Mouse (Mus musculus): Measurements from ENCODE around the gene Med7. TPM values are rescaled to one million over a fixed set of nuclear protein-coding genes. Genes with fewer than 3 reads are reported as not detected.
A peak's percentile ranks its signal among the peaks of the same experiment; 100 is the strongest.

The Med7 gene
- polyA plus RNA-seq, 1 experiment from 2014 or later = 55.9 TPM

GRCm38 (mm10) chr11:46474220-46474619 lies 37.5 kb downstream of the Med7 start:
- no peak overlapping the region for H3K9ac ChIP-seq (replicated peaks; ENCODE audit: low read depth)
- no peak overlapping the region for H3K4me2 ChIP-seq (replicated peaks; ENCODE audit: low read depth, low read length)
- DNase-seq (ENCODE audit: low spot score) (no peak), ATAC-seq (no peak)
- no peaks in the 10 kb centered on the region for H3K4me1 ChIP-seq (ENCODE audit: insufficient read depth, low read depth, low read length)
- TF ChIP-seq EP300 (IDR thresholded peaks at IDR 0.05) = no peak
- TF ChIP-seq CTCF (IDR thresholded peaks at IDR 0.05) = no peak
- H3K27me3 ChIP-seq (replicated peaks; ENCODE audit: insufficient read depth, low read length) = no peaks in the 10 kb centered on the region
- H3K36me3 ChIP-seq (ENCODE audit: insufficient read depth, low read length) = no peaks in the 10 kb centered on the region
- H3K9me3 ChIP-seq (ENCODE audit: low read length) = no peaks in the 10 kb centered on the region
- 85% methylated on average over 4 of the region's 4 CpGs for WGBS
- no peak overlapping the region for H3K4me3 ChIP-seq (ENCODE audit: low read depth, low read length)
- no peak overlapping the region for H3K27ac ChIP-seq (ENCODE audit: low read length)

- 67% methylated on average over 9 of the region's 9 CpGs for WGBS
These were observed 42.6 kb downstream of the Med7 start for GRCm38 (mm10) chr11:46479311-46479710.

GRCm38 (mm10) chr11:46480517-46480916 lies 43.8 kb downstream of the Med7 start:
- H3K4me1 ChIP-seq (ENCODE audit: insufficient read depth, low read depth, low read length) = no peaks in the 10 kb centered on the region
- 69% methylated on average over 7 of the region's 7 CpGs for WGBS
- no peak for ATAC-seq
- peak; percentile 44 for DNase-seq (ENCODE audit: low spot score)
- no peak overlapping the region for H3K27ac ChIP-seq (ENCODE audit: low read length)
- H3K9me3 ChIP-seq (ENCODE audit: low read length) = no peaks in the 10 kb centered on the region
- no peaks in the 10 kb centered on the region for H3K36me3 ChIP-seq (ENCODE audit: insufficient read depth, low read length)
- no peak for TF ChIP-seq EP300 (IDR thresholded peaks at IDR 0.05)
- TF ChIP-seq CTCF (IDR thresholded peaks at IDR 0.05) = no peak
- H3K9ac ChIP-seq (replicated peaks; ENCODE audit: low read depth) = no peak overlapping the region
- H3K4me3 ChIP-seq (ENCODE audit: low read depth, low read length) = no peak overlapping the region
- H3K27me3 ChIP-seq (replicated peaks; ENCODE audit: insufficient read depth, low read length) = no peaks in the 10 kb centered on the region
- no peak overlapping the region for H3K4me2 ChIP-seq (replicated peaks; ENCODE audit: low read depth, low read length)

More at GRCm38 (mm10) chr11:46479311-46479710, 42.6 kb downstream of the Med7 start:
- Histone ChIP-seq H3K27me3 (replicated peaks; ENCODE audit: insufficient read depth, low read length) (no peaks in the 10 kb centered on the region), H3K27ac (ENCODE audit: low read length) (no peak overlapping the region), H3K4me1 (ENCODE audit: insufficient read depth, low read depth, low read length) (no peaks in the 10 kb centered on the region), H3K4me3 (ENCODE audit: low read depth, low read length) (no peak overlapping the region), H3K36me3 (ENCODE audit: insufficient read depth, low read length) (no peaks in the 10 kb centered on the region), H3K4me2 (replicated peaks; ENCODE audit: low read depth, low read length) (no peak overlapping the region), H3K9ac (replicated peaks; ENCODE audit: low read depth) (no peak overlapping the region), H3K9me3 (ENCODE audit: low read length) (no peaks in the 10 kb centered on the region)
- no peak for ATAC-seq
- DNase-seq (ENCODE audit: low spot score) = no peak
- no peak for TF ChIP-seq EP300 (IDR thresholded peaks at IDR 0.05)
- no peak for TF ChIP-seq CTCF (IDR thresholded peaks at IDR 0.05)

GRCm38 (mm10) chr11:46488231-46488630 lies 51.5 kb downstream of the Med7 start:
- no peak overlapping the region for H3K27ac ChIP-seq (ENCODE audit: low read length)
- H3K36me3 ChIP-seq (ENCODE audit: insufficient read depth, low read length) = no peaks in the 10 kb centered on the region
- H3K4me2 ChIP-seq (replicated peaks; ENCODE audit: low read depth, low read length) = no peak overlapping the region
- H3K4me1 ChIP-seq (ENCODE audit: insufficient read depth, low read depth, low read length) = no peaks in the 10 kb centered on the region
- no peaks in the 10 kb centered on the region for H3K27me3 ChIP-seq (replicated peaks; ENCODE audit: insufficient read depth, low read length)
- peak; percentile 31 for TF ChIP-seq CTCF (IDR thresholded peaks at IDR 0.05)
- no peak for TF ChIP-seq EP300 (IDR thresholded peaks at IDR 0.05)
- 0% methylated on average over 1 of the region's 1 CpGs for WGBS
- DNase-seq (ENCODE audit: low spot score) (no peak), ATAC-seq (no peak)
- no peak overlapping the region for H3K4me3 ChIP-seq (ENCODE audit: low read depth, low read length)
- H3K9me3 ChIP-seq (ENCODE audit: low read length) = no peaks in the 10 kb centered on the region
- no peak overlapping the region for H3K9ac ChIP-seq (replicated peaks; ENCODE audit: low read depth)

- Histone ChIP-seq H3K4me1 (ENCODE audit: insufficient read depth, low read depth, low read length) (no peaks in the 10 kb centered on the region), H3K9me3 (ENCODE audit: low read length) (no peaks in the 10 kb centered on the region), H3K27me3 (replicated peaks; ENCODE audit: insufficient read depth, low read length) (no peaks in the 10 kb centered on the region), H3K36me3 (ENCODE audit: insufficient read depth, low read length) (no peaks in the 10 kb centered on the region), H3K4me3 (ENCODE audit: low read depth, low read length) (no peak overlapping the region), H3K27ac (ENCODE audit: low read length) (no peak overlapping the region), H3K9ac (replicated peaks; ENCODE audit: low read depth) (no peak overlapping the region), H3K4me2 (replicated peaks; ENCODE audit: low read depth, low read length) (no peak overlapping the region)
- TF ChIP-seq CTCF (IDR thresholded peaks at IDR 0.05) (no peak), EP300 (IDR thresholded peaks at IDR 0.05) (no peak)
- WGBS = 71% methylated on average over 2 of the region's 2 CpGs
- no peak for ATAC-seq
- no peak for DNase-seq (ENCODE audit: low spot score)
These were observed 51.9 kb downstream of the Med7 start for GRCm38 (mm10) chr11:46488650-46489049.

Other genes with a start within 250 kb of the Med7 start
- not detected in 2 replicates for gene Fndc9, start 201.4 kb upstream of the Med7 start, polyA plus RNA-seq (2015; fragmentation: Nextera tagmentation; extraction: Ambion mirVana)
- 3.4 and 4.2 TPM in 2 replicates for gene Cyfip2, start 124.1 kb upstream of the Med7 start, polyA plus RNA-seq (2015; fragmentation: Nextera tagmentation; extraction: Ambion mirVana)
- gene Itk, start 47.4 kb upstream of the Med7 start, polyA plus RNA-seq (2015; fragmentation: Nextera tagmentation; extraction: Ambion mirVana) = 0.13 and 0.15 TPM in 2 replicates
- not detected in 2 replicates for gene Fam71b, start 40.4 kb upstream of the Med7 start, polyA plus RNA-seq (2015; fragmentation: Nextera tagmentation; extraction: Ambion mirVana)
- gene Havcr2, start 18.0 kb downstream of the Med7 start, polyA plus RNA-seq (2015; fragmentation: Nextera tagmentation; extraction: Ambion mirVana) = 0.58 and 0.66 TPM in 2 replicates
- not detected in 2 replicates for gene Gm12169, start 87.3 kb downstream of the Med7 start, polyA plus RNA-seq (2015; fragmentation: Nextera tagmentation; extraction: Ambion mirVana)
- not detected in 2 replicates for gene BC053393, start 134.6 kb downstream of the Med7 start, polyA plus RNA-seq (2015; fragmentation: Nextera tagmentation; extraction: Ambion mirVana)
- not detected in 2 replicates for gene Dppa1, start 192.3 kb downstream of the Med7 start, polyA plus RNA-seq (2015; fragmentation: Nextera tagmentation; extraction: Ambion mirVana)